Mouse (Mus musculus) kidney, embryonic 16.5 days (tissue): ENCODE measurements around the gene Smtnl1. TPM values are rescaled to one million over a fixed set of nuclear protein-coding genes. Genes with fewer than 3 reads are reported as not detected.

Experiments used
- ATAC-seq: fragments of 200-750 bp; cut with Nextera tagmentation; 2 replicates; pipeline ENCODE4 v1.8.0; 2017; ENCODE audit warnings: moderate TSS enrichment; ENCODE audit not compliant: low FRiP score, low TSS enrichment
- H3K27ac ChIP-seq: fragments of 300-500 bp; sonication (generic); 2 replicates; pipeline ENCODE4 v1.5.1; 2014; ENCODE audit warnings: low read length
- H3K27me3 ChIP-seq: fragments of 300-500 bp; sonication (generic); 2 replicates; pipeline ENCODE4 v1.6.1; 2014; ENCODE audit warnings: low read length, control low read depth, mixed read lengths; ENCODE audit not compliant: insufficient read depth
- H3K36me3 ChIP-seq: fragments of 300-500 bp; sonication (generic); 2 replicates; pipeline ENCODE4 v1.6.1; 2014; ENCODE audit warnings: low read length, control low read depth, mixed read lengths; ENCODE audit not compliant: insufficient read depth
- H3K4me1 ChIP-seq: fragments of 300-500 bp; sonication (generic); 2 replicates; pipeline ENCODE4 v1.6.1; 2014; ENCODE audit warnings: low read length, control low read depth, mixed read lengths; ENCODE audit not compliant: insufficient read depth
- H3K4me2 ChIP-seq: fragments of 300-500 bp; sonication (generic); replicated peaks from 2 replicates; pipeline ENCODE4 v1.6.1; 2014; ENCODE audit warnings: low read depth, low read length
- H3K4me3 ChIP-seq: fragments of 300-500 bp; sonication (generic); 2 replicates; pipeline ENCODE4 v1.5.1; 2014; ENCODE audit warnings: mild to moderate bottlenecking, low read length
- H3K9ac ChIP-seq: fragments of 300-500 bp; sonication (generic); replicated peaks from 2 replicates; pipeline ENCODE4 v1.6.1; 2014; ENCODE audit warnings: low read length
- H3K9me3 ChIP-seq: fragments of 300-500 bp; sonication (generic); 2 replicates; pipeline ENCODE4 v1.6.1; 2016; ENCODE audit warnings: low read length, control low read depth
- WGBS: fragments of 180-500 bp; shearing (Covaris S2); extraction: QIAGEN DNeasy Blood & Tissue Kit; methylation state at CpG from one replicate; pipeline ENCODE4 v1.1.7; 2014; 5-methylcytosine and 5-hydroxymethylcytosine counted together
- polyA plus RNA-seq: library from polyadenylated mRNA; unstranded; fragments of >200 nt; fragmentation: Nextera tagmentation; extraction: Ambion mirVana; gene quantifications from 2 replicates; pipeline ENCODE4 v1.2.1, GENCODE M21; 2015

Smtnl1 gene
- polyA plus RNA-seq, 1 experiment from 2014 or later = 0.26 TPM

GRCm38 (mm10) chr2:84799041-84799561 is 23.4 kb downstream of the Smtnl1 start:
- peak overlapping the region; percentile 95 for H3K4me2 ChIP-seq
- peak overlapping the region; percentile 66 for H3K4me3 ChIP-seq
- H3K27ac ChIP-seq = peak overlapping the region; percentile 43; the same call in 1 of the 2 replicates
- WGBS = under 1% methylated on average over 16 of the region's 16 CpGs
- ATAC-seq = peak; percentile 73; the same call in 1 of the 2 replicates
- peak overlapping the region; percentile 54 for H3K9ac ChIP-seq
- peaks cover 7% of the 10 kb centered on the region; the same call in 1 of the 2 replicates for H3K9me3 ChIP-seq
- no peaks in the 10 kb centered on the region for H3K27me3 ChIP-seq
- peaks cover 4% of the 10 kb centered on the region; the same call in 1 of the 2 replicates for H3K4me1 ChIP-seq
- H3K36me3 ChIP-seq = no peaks in the 10 kb centered on the region

GRCm38 (mm10) chr2:84798493-84798921 is 23.9 kb downstream of the Smtnl1 start, which contains the start of gene Ube2l6:
Gene Ube2l6, plus strand, starts transcription at chr2:84798828.
- ATAC-seq = peak; percentile 87
- under 1% methylated on average over 21 of the region's 21 CpGs for WGBS
- Histone ChIP-seq H3K36me3 (no peaks in the 10 kb centered on the region), H3K27me3 (no peaks in the 10 kb centered on the region), H3K4me3 (peak within 1 kb of the TSS; percentile 66), H3K4me2 (peak within 1 kb of the TSS; percentile 95), H3K9ac (peak within 1 kb of the TSS; percentile 54), H3K4me1 (peaks cover 4% of the 10 kb centered on the region; the same call in 1 of the 2 replicates), H3K9me3 (peaks cover 7% of the 10 kb centered on the region; the same call in 1 of the 2 replicates), H3K27ac (peak within 1 kb of the TSS; percentile 43; the same call in 1 of the 2 replicates)

GRCm38 (mm10) chr2:84797833-84798492 is 24.5 kb downstream of the Smtnl1 start:
- peak overlapping the region; percentile 95 for H3K4me2 ChIP-seq

GRCm38 (mm10) chr2:84793871-84794270 is 28.6 kb downstream of the Smtnl1 start:
- 81% methylated on average over 3 of the region's 3 CpGs for WGBS
- H3K27ac ChIP-seq = no peak overlapping the region
- H3K9me3 ChIP-seq = peaks cover 7% of the 10 kb centered on the region; the same call in 1 of the 2 replicates
- H3K4me1 ChIP-seq = no peaks in the 10 kb centered on the region
- no peak for ATAC-seq
- H3K9ac ChIP-seq = no peak overlapping the region
- no peaks in the 10 kb centered on the region for H3K27me3 ChIP-seq
- H3K4me2 ChIP-seq = no peak overlapping the region
- no peak overlapping the region for H3K4me3 ChIP-seq
- H3K36me3 ChIP-seq = no peaks in the 10 kb centered on the region

More at GRCm38 (mm10) chr2:84797833-84798492, 24.5 kb downstream of the Smtnl1 start:
- H3K9ac ChIP-seq = peak overlapping the region; percentile 54
- H3K27me3 ChIP-seq = no peaks in the 10 kb centered on the region
- peaks cover 7% of the 10 kb centered on the region; the same call in 1 of the 2 replicates for H3K9me3 ChIP-seq
- 0 out of 2 replicates have a peak overlapping the region, but pooled peaks have one; percentile 14 for H3K27ac ChIP-seq
- peaks cover 4% of the 10 kb centered on the region; the same call in 1 of the 2 replicates for H3K4me1 ChIP-seq
- peak; percentile 69 for ATAC-seq
- no peaks in the 10 kb centered on the region for H3K36me3 ChIP-seq
- 12% methylated on average over 13 of the region's 13 CpGs for WGBS
- peak overlapping the region; percentile 66 for H3K4me3 ChIP-seq

- Histone ChIP-seq H3K4me3 (no peak overlapping the region), H3K27ac (no peak overlapping the region), H3K4me2 (no peak overlapping the region), H3K9me3 (peaks cover 7% of the 10 kb centered on the region; the same call in 1 of the 2 replicates), H3K27me3 (no peaks in the 10 kb centered on the region), H3K36me3 (no peaks in the 10 kb centered on the region), H3K4me1 (no peaks in the 10 kb centered on the region), H3K9ac (no peak overlapping the region)
- WGBS = 80% methylated on average over 3 of the region's 3 CpGs
- ATAC-seq = no peak
Measured at GRCm38 (mm10) chr2:84793154-84793553, 29.3 kb downstream of the Smtnl1 start.

- Histone ChIP-seq H3K9me3 (peaks cover 7% of the 10 kb centered on the region; the same call in 1 of the 2 replicates), H3K36me3 (no peaks in the 10 kb centered on the region)
- 66% methylated on average over 3 of the region's 3 CpGs for WGBS
Measured at GRCm38 (mm10) chr2:84792516-84792915, 29.9 kb downstream of the Smtnl1 start.

GRCm38 (mm10) chr2:84790418-84790817 is 32.0 kb downstream of the Smtnl1 start:
- Histone ChIP-seq H3K36me3 (no peaks in the 10 kb centered on the region), H3K4me1 (no peaks in the 10 kb centered on the region), H3K27ac (no peak overlapping the region), H3K4me2 (no peak overlapping the region), H3K9me3 (peaks cover 4% of the 10 kb centered on the region; the same call in 1 of the 2 replicates), H3K4me3 (no peak overlapping the region), H3K9ac (no peak overlapping the region), H3K27me3 (no peaks in the 10 kb centered on the region)
- no peak for ATAC-seq
- WGBS = 45% methylated on average over 9 of the region's 9 CpGs

More at GRCm38 (mm10) chr2:84792516-84792915, 29.9 kb downstream of the Smtnl1 start:
- no peak overlapping the region for H3K4me3 ChIP-seq
- no peak overlapping the region for H3K27ac ChIP-seq
- no peaks in the 10 kb centered on the region for H3K4me1 ChIP-seq
- H3K27me3 ChIP-seq = no peaks in the 10 kb centered on the region
- no peak overlapping the region for H3K4me2 ChIP-seq
- no peak for ATAC-seq
- H3K9ac ChIP-seq = no peak overlapping the region

GRCm38 (mm10) chr2:84788316-84788715 is 34.1 kb downstream of the Smtnl1 start:
- H3K9ac ChIP-seq = no peak overlapping the region
- H3K4me2 ChIP-seq = no peak overlapping the region
- H3K9me3 ChIP-seq = no peaks in the 10 kb centered on the region
- no peak for ATAC-seq
- H3K27me3 ChIP-seq = no peaks in the 10 kb centered on the region
- 0 out of 2 replicates have a peak, but pooled peaks cover 3% of the 10 kb centered on the region for H3K4me1 ChIP-seq
- no peak overlapping the region for H3K27ac ChIP-seq
- no peaks in the 10 kb centered on the region for H3K36me3 ChIP-seq
- H3K4me3 ChIP-seq = no peak overlapping the region
- 75% methylated on average over 3 of the region's 3 CpGs for WGBS

- Histone ChIP-seq H3K4me3 (no peak overlapping the region), H3K36me3 (no peaks in the 10 kb centered on the region), H3K9ac (no peak overlapping the region), H3K9me3 (no peaks in the 10 kb centered on the region), H3K4me1 (0 out of 2 replicates have a peak, but pooled peaks cover 3% of the 10 kb centered on the region), H3K27ac (peak overlapping the region; percentile 51), H3K27me3 (no peaks in the 10 kb centered on the region), H3K4me2 (no peak overlapping the region)
- ATAC-seq = 0 out of 2 replicates have a peak, but pooled peaks have one; percentile 46
- 67% methylated on average over 3 of the region's 3 CpGs for WGBS
Measured at GRCm38 (mm10) chr2:84783840-84784566, 38.4 kb downstream of the Smtnl1 start.
